Mouse (Mus musculus) midbrain, postnatal 0 days (tissue): ENCODE results near the gene Pacsin2. TPM values are rescaled to one million over a fixed set of nuclear protein-coding genes. Genes with fewer than 3 reads are reported as not detected.
"Not testable (repeated sequence)": the region's sequence is repeated elsewhere in the genome, so short reads cannot be mapped to it uniquely, and the experiment has no call there.

Source experiments
- ATAC-seq: fragments of 200-750 bp; cut with Nextera tagmentation; 2 replicates; pipeline ENCODE4 v1.8.0; 2017; ENCODE audit warnings: moderate number of reproducible peaks, mild to moderate bottlenecking, moderate TSS enrichment, moderate library complexity; ENCODE audit not compliant: low FRiP score
- DNase-seq: peaks from one replicate; pipeline ENCODE4 v3.0.0-alpha.2; 2015; ENCODE audit warnings: low spot score
- H3K27ac ChIP-seq: fragments of 300-500 bp; sonication (generic); 2 replicates; pipeline ENCODE4 v1.5.1; 2014; ENCODE audit warnings: low read depth, mild to moderate bottlenecking, low read length, mixed read lengths
- H3K27me3 ChIP-seq: fragments of 300-500 bp; sonication (generic); 2 replicates; pipeline ENCODE4 v1.6.1; 2014; ENCODE audit warnings: low read length, control low read depth, mixed read lengths; ENCODE audit not compliant: insufficient read depth
- H3K36me3 ChIP-seq: fragments of 300-500 bp; sonication (generic); 2 replicates; pipeline ENCODE4 v1.6.1; 2014; ENCODE audit warnings: low read length, control low read depth, mixed read lengths; ENCODE audit not compliant: insufficient read depth
- H3K4me1 ChIP-seq: fragments of 300-500 bp; sonication (generic); 2 replicates; pipeline ENCODE4 v1.6.1; 2014; ENCODE audit warnings: mild to moderate bottlenecking, control low read depth, antibody characterized with exemption, low read length, mixed read lengths; ENCODE audit not compliant: insufficient read depth
- H3K4me2 ChIP-seq: fragments of 300-500 bp; sonication (generic); 2 replicates; pipeline ENCODE4 v1.6.1; 2014; ENCODE audit warnings: low read depth, mild to moderate bottlenecking, low read length, mixed read lengths; ENCODE audit not compliant: poor library complexity, severe bottlenecking
- H3K4me3 ChIP-seq: fragments of 300-500 bp; sonication (generic); 2 replicates; pipeline ENCODE4 v1.5.1; 2014; ENCODE audit warnings: low read depth, mild to moderate bottlenecking, low read length, moderate library complexity
- H3K9ac ChIP-seq: fragments of 300-500 bp; sonication (generic); replicated peaks from 2 replicates; pipeline ENCODE4 v1.6.1; 2014; ENCODE audit warnings: mild to moderate bottlenecking, low read length, moderate library complexity, mixed read lengths; ENCODE audit not compliant: poor library complexity, severe bottlenecking
- H3K9me3 ChIP-seq: fragments of 300-500 bp; sonication (generic); 2 replicates; pipeline ENCODE4 v1.6.1; 2016; ENCODE audit warnings: low read length, control low read depth
- CTCF ChIP-seq: IDR thresholded peaks from 2 replicates; pipeline ENCODE4 v1.5.1; 2016; ENCODE audit warnings: antibody characterized with exemption, mild to moderate bottlenecking
- WGBS: fragments of 180-500 bp; shearing (Covaris S2); extraction: QIAGEN DNeasy Blood & Tissue Kit; methylation state at CpG from one replicate; pipeline ENCODE4 v1.1.7; 2014; 5-methylcytosine and 5-hydroxymethylcytosine counted together
- polyA plus RNA-seq: library from polyadenylated mRNA; unstranded; fragments of >200 nt; fragmentation: Nextera tagmentation; extraction: Ambion mirVana; gene quantifications from 2 replicates; pipeline ENCODE4 v1.2.1, GENCODE M21; 2015
- total RNA-seq: library from RNA; depleted of rRNA; stranded (reverse); fragments of >200 nt; gene quantifications from 2 replicates; pipeline ENCODE4 v1.2.3, GENCODE M21; 2014

Pacsin2 gene
- total and polyA plus RNA-seq, 2 experiments from 2014 or later: 14.6 to 16.2 TPM

DNA sequence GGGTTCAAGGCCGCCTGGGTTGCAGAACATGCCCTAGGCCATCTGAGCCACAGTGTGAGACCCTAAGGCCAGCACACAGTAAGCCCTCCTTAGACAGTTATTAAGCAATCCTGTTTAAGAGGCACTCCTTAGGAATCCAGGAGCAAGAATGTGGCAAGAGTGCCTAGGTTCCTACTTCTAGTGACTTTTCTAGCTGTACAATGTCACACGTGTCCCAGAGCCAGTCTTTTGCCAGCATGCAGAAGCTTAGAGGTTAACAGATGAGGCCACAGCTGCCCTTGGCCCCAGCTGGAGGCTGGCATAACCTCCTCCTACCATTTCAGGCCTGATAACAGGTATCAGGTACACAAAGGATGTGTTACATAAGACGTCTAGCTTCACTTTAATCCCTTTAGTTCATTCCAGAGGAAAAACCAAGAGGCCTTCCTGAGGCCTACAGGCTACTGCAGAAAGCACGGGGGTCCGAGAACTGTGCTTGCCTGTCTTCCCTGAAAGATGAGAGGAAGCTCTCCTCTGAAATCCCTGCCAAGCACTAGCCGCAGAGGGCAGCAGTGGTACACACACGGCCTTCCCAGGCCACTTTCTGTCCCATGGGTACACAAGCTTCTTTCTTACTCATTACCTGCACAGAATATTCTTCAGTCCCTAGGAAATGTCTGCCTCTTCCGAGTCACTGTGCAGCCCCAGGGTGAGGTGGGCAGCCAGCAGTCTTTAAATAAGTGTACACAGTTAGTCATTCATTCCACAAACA, 55.5 kb downstream of the Pacsin2 start:
- no peaks in the 10 kb centered on the region for H3K36me3 ChIP-seq
- WGBS: 64% methylated on average over 8 of the region's 8 CpGs
- no peaks in the 10 kb centered on the region for H3K27me3 ChIP-seq
- no peaks in the 10 kb centered on the region for H3K9me3 ChIP-seq
- no peaks in the 10 kb centered on the region for H3K4me1 ChIP-seq
- H3K27ac ChIP-seq: no peak overlapping the region
- peak; percentile 35; the same call in 1 of the 2 replicates for TF ChIP-seq CTCF
- ATAC-seq (no peak), DNase-seq (peak; percentile 22)
- no peak overlapping the region for H3K4me2 ChIP-seq
- no peak overlapping the region for H3K4me3 ChIP-seq
- H3K9ac ChIP-seq: no peak overlapping the region

DNA sequence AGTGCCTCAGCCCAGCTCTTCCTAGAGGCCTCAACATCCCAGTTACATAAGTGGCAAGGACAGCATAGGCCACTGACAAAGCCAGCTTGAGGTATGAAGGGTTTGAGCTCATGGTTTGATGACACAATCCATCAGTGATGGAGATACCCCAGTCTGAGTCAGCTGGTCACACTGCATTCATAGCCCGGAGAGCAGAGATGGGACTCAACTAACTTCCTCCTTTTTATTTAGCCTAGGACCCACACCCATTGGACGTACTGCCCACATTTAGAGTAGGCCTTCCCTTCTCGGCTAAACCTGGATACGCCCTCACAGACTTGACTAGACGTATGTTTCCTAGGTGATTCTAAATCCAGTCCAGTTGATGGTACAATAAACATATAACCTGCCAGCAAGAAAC, 56.2 kb downstream of the Pacsin2 start:
- TF ChIP-seq CTCF: no peak
- no peaks in the 10 kb centered on the region for H3K9me3 ChIP-seq
- DNase-seq (no peak), ATAC-seq (no peak)
- H3K27me3 ChIP-seq: no peaks in the 10 kb centered on the region
- no peak overlapping the region for H3K9ac ChIP-seq
- no peak overlapping the region for H3K4me3 ChIP-seq
- H3K36me3 ChIP-seq: no peaks in the 10 kb centered on the region
- no peaks in the 10 kb centered on the region for H3K4me1 ChIP-seq
- no peak overlapping the region for H3K4me2 ChIP-seq
- no peak overlapping the region for H3K27ac ChIP-seq
- WGBS: 87% methylated on average over 5 of the region's 5 CpGs

DNA sequence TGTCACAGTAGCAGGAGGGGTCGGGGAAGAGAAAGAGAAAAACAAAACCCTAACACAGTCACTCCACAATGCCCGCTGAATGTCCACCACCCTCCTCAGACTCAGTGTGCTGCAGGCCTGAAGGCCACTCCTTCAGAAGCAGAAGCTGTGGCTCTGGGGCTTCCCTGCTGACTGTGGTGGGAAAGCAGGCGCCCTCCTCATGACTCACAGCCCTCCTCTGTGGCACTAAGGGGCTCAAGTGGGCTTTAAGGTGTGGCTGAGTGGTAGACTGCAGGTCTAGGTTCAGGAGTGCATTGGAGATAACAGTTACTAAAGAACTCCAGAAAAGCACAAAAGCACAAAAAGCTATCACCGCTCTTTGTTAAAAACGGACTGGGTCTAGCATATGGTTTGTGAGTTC, 56.9 kb downstream of the Pacsin2 start:
- Histone ChIP-seq H3K36me3 (no peaks in the 10 kb centered on the region), H3K9ac (no peak overlapping the region), H3K4me1 (no peaks in the 10 kb centered on the region), H3K4me3 (no peak overlapping the region), H3K27me3 (no peaks in the 10 kb centered on the region), H3K9me3 (no peaks in the 10 kb centered on the region), H3K4me2 (no peak overlapping the region), H3K27ac (no peak overlapping the region)
- no peak for DNase-seq
- no peak for TF ChIP-seq CTCF
- ATAC-seq: no peak
- WGBS: 84% methylated on average over 5 of the region's 5 CpGs

DNA sequence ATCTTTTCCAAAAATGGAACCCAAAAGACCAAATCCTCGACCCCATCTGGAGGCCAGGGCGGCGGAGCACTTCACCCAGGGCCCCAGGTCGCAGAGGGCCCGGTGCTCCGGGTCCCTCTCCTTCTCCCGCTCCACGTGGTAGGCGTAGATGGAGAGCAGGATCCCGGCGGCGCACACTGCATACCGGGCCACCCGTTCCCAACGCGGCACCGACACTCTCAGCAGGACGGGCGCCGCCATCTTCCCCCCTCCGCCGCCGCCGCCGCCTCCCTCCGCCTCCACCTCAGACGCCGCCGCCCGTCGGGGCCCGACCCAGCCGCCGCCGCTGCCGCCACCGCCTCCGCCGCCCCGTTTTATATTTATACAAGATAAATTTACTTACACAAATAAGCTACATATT, 58.5 kb downstream of the Pacsin2 start:
- not testable (repeated sequence) for H3K4me2 ChIP-seq, DNase-seq, H3K4me3 ChIP-seq, H3K36me3 ChIP-seq, ATAC-seq, H3K9me3 ChIP-seq, H3K27me3 ChIP-seq, H3K4me1 ChIP-seq, H3K27ac ChIP-seq, H3K9ac ChIP-seq
- WGBS: 83% methylated on average over 13 of the region's 40 CpGs

DNA sequence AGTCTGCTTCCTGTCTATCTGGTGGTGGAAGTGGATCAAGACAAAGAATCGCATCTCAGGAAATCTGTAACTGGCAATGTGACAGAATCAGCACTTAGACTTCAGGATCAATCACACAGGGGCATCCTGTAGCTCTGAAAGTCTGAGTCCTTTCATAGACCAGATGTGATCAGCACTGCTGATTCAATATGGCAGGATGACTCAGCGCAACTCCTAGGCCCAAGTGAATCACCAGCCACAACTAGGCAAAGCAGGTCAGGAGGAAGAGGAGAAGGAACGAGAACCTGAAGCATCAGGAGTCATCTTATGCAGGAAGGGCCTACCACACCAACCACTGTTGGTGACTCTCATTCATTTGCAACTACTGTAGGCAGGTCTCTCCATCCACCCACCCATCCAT, 60.4 kb downstream of the Pacsin2 start:
- no peaks in the 10 kb centered on the region for H3K36me3 ChIP-seq
- ATAC-seq (no peak), DNase-seq (no peak)
- no peak overlapping the region for H3K9ac ChIP-seq
- H3K4me1 ChIP-seq: no peaks in the 10 kb centered on the region
- H3K9me3 ChIP-seq: no peaks in the 10 kb centered on the region
- WGBS: 96% methylated on average over 3 of the region's 3 CpGs
- TF ChIP-seq CTCF: no peak
- H3K4me3 ChIP-seq: no peak overlapping the region
- no peaks in the 10 kb centered on the region for H3K27me3 ChIP-seq
- no peak overlapping the region for H3K27ac ChIP-seq
- H3K4me2 ChIP-seq: no peak overlapping the region

DNA sequence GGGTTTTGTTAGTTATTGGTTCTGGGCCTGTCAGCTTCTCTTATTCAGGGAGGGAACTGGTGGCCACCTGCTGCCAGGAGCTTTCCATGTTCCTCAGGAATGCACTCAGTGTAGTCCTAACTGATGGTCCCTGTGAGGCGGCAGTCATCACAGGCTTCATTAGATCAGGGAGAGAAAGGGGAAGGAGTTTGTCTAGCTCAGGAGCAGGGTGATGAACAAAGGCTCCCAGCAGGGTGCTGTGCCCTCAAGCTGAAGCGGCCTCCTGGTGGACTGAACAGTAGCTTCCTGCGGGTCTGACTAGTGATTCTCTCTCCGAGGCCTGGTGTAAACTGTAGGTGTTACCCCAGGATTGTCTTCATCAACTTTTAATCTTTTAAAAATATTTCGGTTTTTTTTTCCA, 61.4 kb downstream of the Pacsin2 start:
- no peak overlapping the region for H3K9ac ChIP-seq
- DNase-seq: no peak
- WGBS: 53% methylated on average over 5 of the region's 5 CpGs

More for the DNA sequence above, 61.4 kb downstream of the Pacsin2 start:
- ATAC-seq: no peak
- Histone ChIP-seq H3K27ac (no peak overlapping the region), H3K36me3 (no peaks in the 10 kb centered on the region), H3K27me3 (no peaks in the 10 kb centered on the region), H3K4me3 (no peak overlapping the region), H3K4me2 (no peak overlapping the region), H3K4me1 (no peaks in the 10 kb centered on the region), H3K9me3 (no peaks in the 10 kb centered on the region)
- TF ChIP-seq CTCF: no peak
